Mouse (Mus musculus) forebrain, embryonic 10.5 days (tissue): ENCODE results near the gene Heg1. TPM values are rescaled to one million over a fixed set of nuclear protein-coding genes. Genes with fewer than 3 reads are reported as not detected.

Experiments used
- DNase-seq: peaks from one replicate; pipeline ENCODE4 v3.0.0-alpha.2; 2017; ENCODE audit warnings: low spot score; ENCODE audit errors: extremely low spot score
- H3K27ac ChIP-seq: fragments of 300-500 bp; sonication (generic); 2 replicates; pipeline ENCODE4 v1.5.1; 2016; ENCODE audit warnings: mild to moderate bottlenecking
- H3K27me3 ChIP-seq: fragments of 300-500 bp; sonication (generic); 2 replicates; pipeline ENCODE4 v1.6.1; 2016; ENCODE audit warnings: mild to moderate bottlenecking; ENCODE audit not compliant: poor library complexity, severe bottlenecking
- H3K36me3 ChIP-seq: fragments of 300-500 bp; sonication (generic); replicated peaks from 2 replicates; pipeline ENCODE4 v1.6.1; 2016; ENCODE audit warnings: mild to moderate bottlenecking, moderate library complexity
- H3K4me1 ChIP-seq: fragments of 300-500 bp; sonication (generic); 2 replicates; pipeline ENCODE4 v1.6.1; 2016
- H3K4me3 ChIP-seq: fragments of 300-500 bp; sonication (generic); 2 replicates; pipeline ENCODE4 v1.5.1; 2016; ENCODE audit warnings: mild to moderate bottlenecking, moderate library complexity
- H3K9me3 ChIP-seq: fragments of 300-500 bp; sonication (generic); 2 replicates; pipeline ENCODE4 v1.6.1; 2016; ENCODE audit warnings: mild to moderate bottlenecking, moderate library complexity
- WGBS: fragments of 180-500 bp; shearing (Covaris S2); methylation state at CpG from one replicate; pipeline ENCODE4 v1.1.7; 2016; 5-methylcytosine and 5-hydroxymethylcytosine counted together
- polyA plus RNA-seq: library from polyadenylated mRNA; unstranded; fragments of >200 nt; fragmentation: Nextera tagmentation; extraction: Ambion mirVana; gene quantifications from 2 replicates; pipeline ENCODE4 v1.2.1, GENCODE M21; 2016

Heg1 gene
- polyA plus RNA-seq, 1 experiment from 2014 or later = 22.8 TPM

- no peaks in the 10 kb centered on the region for H3K36me3 ChIP-seq
- H3K27ac ChIP-seq = no peak overlapping the region
- H3K4me3 ChIP-seq = no peak overlapping the region
- H3K9me3 ChIP-seq = no peaks in the 10 kb centered on the region
- H3K4me1 ChIP-seq = peaks cover 9% of the 10 kb centered on the region
- H3K27me3 ChIP-seq = no peaks in the 10 kb centered on the region
- WGBS = 87% methylated on average over 3 of the region's 3 CpGs
- no peak for DNase-seq
Observed at GRCm38 (mm10) chr16:33796756-33797155, 112.6 kb downstream of the Heg1 start.

- H3K4me1 ChIP-seq = peaks cover 5% of the 10 kb centered on the region
- WGBS = 53% methylated on average over 5 of the region's 5 CpGs
Observed at GRCm38 (mm10) chr16:33797860-33798259, 113.7 kb downstream of the Heg1 start.

GRCm38 (mm10) chr16:33810002-33810401, 125.8 kb downstream of the Heg1 start:
- Histone ChIP-seq H3K27ac (no peak overlapping the region), H3K27me3 (no peaks in the 10 kb centered on the region), H3K9me3 (peaks cover 12% of the 10 kb centered on the region; the same call in 1 of the 2 replicates), H3K4me1 (no peaks in the 10 kb centered on the region), H3K36me3 (no peaks in the 10 kb centered on the region), H3K4me3 (no peak overlapping the region)
- WGBS = 68% methylated on average over 3 of the region's 3 CpGs
- no peak for DNase-seq

More at GRCm38 (mm10) chr16:33797860-33798259, 113.7 kb downstream of the Heg1 start:
- no peaks in the 10 kb centered on the region for H3K27me3 ChIP-seq
- peak; percentile 21 for DNase-seq
- no peaks in the 10 kb centered on the region for H3K36me3 ChIP-seq
- H3K27ac ChIP-seq = no peak overlapping the region
- no peaks in the 10 kb centered on the region for H3K9me3 ChIP-seq
- H3K4me3 ChIP-seq = no peak overlapping the region

GRCm38 (mm10) chr16:33818413-33819165, 134.4 kb downstream of the Heg1 start:
- 89% methylated on average over 7 of the region's 7 CpGs for WGBS

GRCm38 (mm10) chr16:33820269-33821178, 136.4 kb downstream of the Heg1 start:
- peaks cover 16% of the 10 kb centered on the region for H3K27me3 ChIP-seq
- H3K36me3 ChIP-seq = no peaks in the 10 kb centered on the region
- H3K4me3 ChIP-seq = no peak overlapping the region
- peaks cover 10% of the 10 kb centered on the region for H3K4me1 ChIP-seq
- DNase-seq = peak; percentile 75
- H3K27ac ChIP-seq = no peak overlapping the region
- WGBS = 21% methylated on average over 17 of the region's 17 CpGs
- no peaks in the 10 kb centered on the region for H3K9me3 ChIP-seq

More at GRCm38 (mm10) chr16:33818413-33819165, 134.4 kb downstream of the Heg1 start:
- DNase-seq = no peak
- Histone ChIP-seq H3K36me3 (no peaks in the 10 kb centered on the region), H3K9me3 (no peaks in the 10 kb centered on the region), H3K27ac (no peak overlapping the region), H3K4me1 (no peaks in the 10 kb centered on the region), H3K4me3 (no peak overlapping the region), H3K27me3 (peaks cover 16% of the 10 kb centered on the region)

Other genes with a start within 250 kb of the Heg1 start
- 0.77 and 1.1 TPM in 2 replicates for gene Slc12a8, start 167.0 kb upstream of the Heg1 start, polyA plus RNA-seq
- gene Muc13, start 109.7 kb downstream of the Heg1 start, polyA plus RNA-seq = 0.24 and 0.38 TPM in 2 replicates
- 10.6 and 14.3 TPM in 2 replicates for gene Itgb5, start 145.3 kb downstream of the Heg1 start, polyA plus RNA-seq